Comparison of ENCODE assay signal across 26 mouse cellular contexts in the genomic region with DNA sequence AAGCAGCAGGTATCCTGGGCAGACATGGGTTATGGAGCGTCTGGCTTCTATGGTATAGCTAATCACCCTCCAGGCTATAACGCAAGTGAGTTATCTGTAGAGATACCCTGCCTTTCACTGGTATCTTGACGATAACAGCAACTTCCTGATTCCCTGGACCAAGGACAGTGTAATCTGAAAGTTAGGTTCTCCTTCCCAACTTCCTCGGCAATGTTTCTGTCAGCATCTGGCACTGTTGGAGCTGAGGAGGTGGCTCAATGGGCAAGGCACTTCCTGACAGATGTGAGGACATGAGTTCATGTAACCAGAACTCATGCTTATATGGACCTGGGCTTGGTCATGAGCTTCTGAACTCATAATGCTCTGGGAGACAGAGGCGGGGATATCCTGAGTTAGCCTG.
DNase-seq lines count a peak whose midpoint lies in the region; ATAC-seq lines count a peak whose summit lies in the region.
"Had no signal": no experiment of that assay in that cellular context is flagged by ENCODE, and none has a peak within 500 bp of the region (broad histone marks: within the 10 kb centered on the region; RNA-seq: fewer than 3 reads in every experiment).

No protein-coding gene starts in this region.

- ATAC-seq in heart, embryonic 15.5 days (replicated peaks; ENCODE audit: insufficient number of reproducible peaks, insufficient read depth, low FRiP score, low read depth), result 0 out of 2 replicates have a peak, but pooled peaks have one; percentile 39
- ATAC-seq in midbrain, embryonic 11.5 days (ENCODE audit: low FRiP score), result no peak
- peak; percentile 19 for ATAC-seq in common myeloid progenitor, adult 5-6 weeks (replicated peaks; ENCODE audit: low read depth, poor library complexity, severe bottlenecking)
- ATAC-seq in megakaryocyte-erythroid progenitor cell, adult 5-6 weeks (replicated peaks; ENCODE audit: low FRiP score, low TSS enrichment, poor library complexity, severe bottlenecking), result peak; percentile 47; the same call in 1 of the 2 replicates
- ATAC-seq in forebrain, embryonic 14.5 days, result no peak
- ATAC-seq: forebrain, postnatal 0 days; hindbrain, embryonic 16.5 days; liver, postnatal 0 days; midbrain, embryonic 13.5 days had no signal

- WGBS in heart, embryonic 15.5 days, result 23% methylated on average over 5 of the region's 5 CpGs
- 90% methylated on average over 5 of the region's 5 CpGs for whole genome bisulfite sequencing in midbrain, embryonic 11.5 days
- 85% methylated on average over 5 of the region's 5 CpGs for WGBS in midbrain, embryonic 10.5 days
- 85% methylated on average over 5 of the region's 5 CpGs for WGBS in forebrain, embryonic 14.5 days

- H3K4me2 ChIP-seq in heart, embryonic 15.5 days, result no peak overlapping the region
- H3K4me2 ChIP-seq in midbrain, embryonic 11.5 days, result no peak overlapping the region
- H3K4me2 ChIP-seq in forebrain, embryonic 14.5 days (ENCODE audit: low read length), result no peak overlapping the region
- H3K4me2 ChIP-seq: limb, embryonic 12.5 days; liver, embryonic 11.5 days; midbrain, embryonic 13.5 days; neural tube, embryonic 13.5 days had no signal

- peaks cover 7% of the 10 kb centered on the region for H3K4me1 ChIP-seq in heart, embryonic 15.5 days (replicated peaks)
- H3K4me1 ChIP-seq in midbrain, embryonic 11.5 days (ENCODE audit: control insufficient read depth, insufficient read depth, low read length), result no peaks in the 10 kb centered on the region
- peaks cover 8% of the 10 kb centered on the region; the same call in 1 of the 2 replicates for H3K4me1 ChIP-seq in midbrain, embryonic 10.5 days
- H3K4me1 ChIP-seq in forebrain, embryonic 14.5 days (ENCODE audit: control insufficient read depth, insufficient read depth, low read length), result 0 out of 2 replicates have a peak, but pooled peaks cover 2% of the 10 kb centered on the region

- no peak for DNase-seq in heart, adult 8-10 months (ENCODE audit: low spot score)
- peak; percentile 54 for DNase-seq in midbrain, embryonic 11.5 days (ENCODE audit: low spot score, missing footprints)
- no peak for DNase-seq in midbrain, embryonic 10.5 days (ENCODE audit: low spot score)
- DNase-seq in forebrain, embryonic 14.5 days (ENCODE audit: low spot score), result no peak
- DNase-seq in urinary bladder, postnatal 14 days (ENCODE audit: low spot score), result no peak
- DNase-seq: adrenal gland, postnatal 25 days; cerebellum, adult 11-12 months; cerebellum, adult 9-11 months; forebrain, postnatal 0 days; gastrocnemius, postnatal 14 days; kidney, adult 2 months; kidney, postnatal 36 days; liver, postnatal 0 days; thymus, postnatal 4 days had no signal

- no peaks in the 10 kb centered on the region for H3K36me3 ChIP-seq in heart, embryonic 15.5 days
- no peaks in the 10 kb centered on the region for H3K36me3 ChIP-seq in midbrain, embryonic 11.5 days (ENCODE audit: control insufficient read depth, insufficient read depth, low read length)
- no peaks in the 10 kb centered on the region for H3K36me3 ChIP-seq in midbrain, embryonic 10.5 days
- H3K36me3 ChIP-seq in forebrain, embryonic 14.5 days (ENCODE audit: control insufficient read depth, insufficient read depth, low read length), result no peaks in the 10 kb centered on the region
- H3K36me3 ChIP-seq: limb, embryonic 12.5 days; midbrain, embryonic 13.5 days; neural tube, embryonic 13.5 days had no signal

- H3K9me3 ChIP-seq in heart, embryonic 15.5 days (replicated peaks), result no peaks in the 10 kb centered on the region
- H3K9me3 ChIP-seq in midbrain, embryonic 11.5 days (ENCODE audit: control insufficient read depth, low read length), result no peaks in the 10 kb centered on the region
- H3K9me3 ChIP-seq in midbrain, embryonic 10.5 days (replicated peaks), result no peaks in the 10 kb centered on the region
- H3K9me3 ChIP-seq in forebrain, embryonic 14.5 days (replicated peaks; ENCODE audit: control insufficient read depth, low read length), result no peaks in the 10 kb centered on the region
- H3K9me3 ChIP-seq: limb, embryonic 12.5 days; midbrain, embryonic 13.5 days; neural tube, embryonic 13.5 days had no signal

- no peak overlapping the region for H3K9ac ChIP-seq in heart, embryonic 15.5 days
- H3K9ac ChIP-seq in midbrain, embryonic 11.5 days (ENCODE audit: low read length), result no peak overlapping the region
- no peak overlapping the region for H3K9ac ChIP-seq in forebrain, embryonic 14.5 days (ENCODE audit: low read length)
- H3K9ac ChIP-seq: forebrain, postnatal 0 days; limb, embryonic 12.5 days; liver, postnatal 0 days; midbrain, embryonic 13.5 days; neural tube, embryonic 13.5 days had no signal

- H3K27me3 ChIP-seq in heart, embryonic 15.5 days, result no peaks in the 10 kb centered on the region
- H3K27me3 ChIP-seq in midbrain, embryonic 11.5 days (ENCODE audit: control insufficient read depth, insufficient read depth, low read length), result no peaks in the 10 kb centered on the region
- H3K27me3 ChIP-seq in midbrain, embryonic 10.5 days (ENCODE audit: low read depth, poor library complexity, severe bottlenecking), result peaks cover 7% of the 10 kb centered on the region
- no peaks in the 10 kb centered on the region for H3K27me3 ChIP-seq in forebrain, embryonic 14.5 days (replicated peaks; ENCODE audit: control insufficient read depth, insufficient read depth, low read length)
- H3K27me3 ChIP-seq: limb, embryonic 12.5 days; midbrain, embryonic 13.5 days; neural tube, embryonic 13.5 days had no signal

- H3K4me3 ChIP-seq in heart, embryonic 15.5 days, result no peak overlapping the region
- H3K4me3 ChIP-seq in midbrain, embryonic 11.5 days (ENCODE audit: low read depth, low read length), result no peak overlapping the region
- no peak overlapping the region for H3K4me3 ChIP-seq in midbrain, embryonic 10.5 days
- no peak overlapping the region for H3K4me3 ChIP-seq in forebrain, embryonic 14.5 days (ENCODE audit: low read depth, low read length)
- H3K4me3 ChIP-seq: erythroblast, embryonic 14.5 days; layer of hippocampus, adult 2 months; left cerebral cortex, adult 2 months; limb, embryonic 12.5 days; midbrain, embryonic 13.5 days; neural tube, embryonic 13.5 days had no signal

- H3K27ac ChIP-seq in heart, embryonic 15.5 days, result no peak overlapping the region
- H3K27ac ChIP-seq in midbrain, embryonic 11.5 days (ENCODE audit: low read depth, low read length), result no peak overlapping the region
- H3K27ac ChIP-seq in midbrain, embryonic 10.5 days (replicated peaks), result no peak overlapping the region
- no peak overlapping the region for H3K27ac ChIP-seq in forebrain, embryonic 14.5 days (ENCODE audit: low read depth, low read length)
- H3K27ac ChIP-seq: layer of hippocampus, adult 2 months; left cerebral cortex, adult 2 months; limb, embryonic 12.5 days; macrophage; midbrain, embryonic 13.5 days; neural tube, embryonic 13.5 days had no signal

Comparison
In these comparisons a context has a peak if more than half of its experiments do, and no peak if none do; other contexts are left out.
1. ATAC-seq: peak in heart, embryonic 15.5 days (single experiment), common myeloid progenitor, adult 5-6 weeks (single experiment) and megakaryocyte-erythroid progenitor cell, adult 5-6 weeks (single experiment); none in midbrain, embryonic 11.5 days (single experiment) and forebrain, embryonic 14.5 days (single experiment).